Mouse (Mus musculus): Measurements from ENCODE around the gene Gm37240. TPM values are rescaled to one million over a fixed set of nuclear protein-coding genes. Genes with fewer than 3 reads are reported as not detected.
A peak's percentile ranks its signal among the peaks of the same experiment; 100 is the strongest.
"Not testable (repeated sequence)": the region's sequence is repeated elsewhere in the genome, so short reads cannot be mapped to it uniquely, and the experiment has no call there.

Gene Gm37240
- polyA plus RNA-seq, 1 experiment from 2014 or later: 7.2 TPM

DNA sequence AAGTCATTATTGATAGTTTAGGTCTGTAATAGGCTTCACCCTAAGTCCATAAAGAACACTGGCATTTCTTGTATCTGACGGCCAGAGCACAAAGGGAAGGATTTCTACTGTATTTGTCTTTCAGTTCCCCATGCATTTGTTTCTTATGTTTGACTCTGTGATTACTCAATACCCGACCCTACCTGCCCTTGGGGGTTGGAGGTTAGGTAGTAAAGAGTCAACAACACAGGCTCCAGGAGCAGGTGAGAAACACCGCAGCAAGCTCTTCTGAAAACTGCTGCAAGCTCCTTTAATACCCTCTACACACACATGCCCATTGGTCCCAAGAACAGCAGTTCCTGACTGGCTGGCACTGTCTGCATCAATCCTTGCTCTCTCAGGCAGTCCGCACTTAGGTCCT, 1020.5 kb downstream of the Gm37240 start:
- Histone ChIP-seq H3K4me1 (peaks cover 13% of the 10 kb centered on the region), H3K27ac (replicated peaks) (no peak overlapping the region), H3K9ac (no peak overlapping the region), H3K4me2 (no peak overlapping the region), H3K27me3 (replicated peaks) (no peaks in the 10 kb centered on the region), H3K9me3 (no peaks in the 10 kb centered on the region), H3K36me3 (0 out of 2 replicates have a peak, but pooled peaks cover 9% of the 10 kb centered on the region), H3K4me3 (no peak overlapping the region)
- WGBS: 79% methylated on average over 4 of the region's 4 CpGs
- ATAC-seq (ENCODE audit: extremely low read depth, insufficient number of reproducible peaks, low FRiP score, low TSS enrichment): no peak

- no peaks in the 10 kb centered on the region for H3K9me3 ChIP-seq
- no peak overlapping the region for H3K27ac ChIP-seq (replicated peaks)
- 73% methylated on average over 3 of the region's 3 CpGs for WGBS
- H3K4me2 ChIP-seq: no peak overlapping the region
- H3K4me1 ChIP-seq: peaks cover 13% of the 10 kb centered on the region
- H3K27me3 ChIP-seq (replicated peaks): no peaks in the 10 kb centered on the region
- H3K9ac ChIP-seq: no peak overlapping the region
- no peak overlapping the region for H3K4me3 ChIP-seq
- ATAC-seq (ENCODE audit: extremely low read depth, insufficient number of reproducible peaks, low FRiP score, low TSS enrichment): no peak
- H3K36me3 ChIP-seq: 0 out of 2 replicates have a peak, but pooled peaks cover 4% of the 10 kb centered on the region
Observed at GRCm38 (mm10) chr3:84865684-84866083, 1021.6 kb downstream of the Gm37240 start.

GRCm38 (mm10) chr3:84861817-84862216, 1025.5 kb downstream of the Gm37240 start:
- not testable (repeated sequence) for ATAC-seq (ENCODE audit: extremely low read depth, insufficient number of reproducible peaks, low FRiP score, low TSS enrichment); H3K9ac ChIP-seq; H3K4me3 ChIP-seq; H3K36me3 ChIP-seq; H3K27me3 ChIP-seq (replicated peaks); H3K4me2 ChIP-seq; H3K9me3 ChIP-seq; H3K4me1 ChIP-seq; H3K27ac ChIP-seq (replicated peaks)
- 88% methylated on average over 3 of the region's 3 CpGs for WGBS

DNA sequence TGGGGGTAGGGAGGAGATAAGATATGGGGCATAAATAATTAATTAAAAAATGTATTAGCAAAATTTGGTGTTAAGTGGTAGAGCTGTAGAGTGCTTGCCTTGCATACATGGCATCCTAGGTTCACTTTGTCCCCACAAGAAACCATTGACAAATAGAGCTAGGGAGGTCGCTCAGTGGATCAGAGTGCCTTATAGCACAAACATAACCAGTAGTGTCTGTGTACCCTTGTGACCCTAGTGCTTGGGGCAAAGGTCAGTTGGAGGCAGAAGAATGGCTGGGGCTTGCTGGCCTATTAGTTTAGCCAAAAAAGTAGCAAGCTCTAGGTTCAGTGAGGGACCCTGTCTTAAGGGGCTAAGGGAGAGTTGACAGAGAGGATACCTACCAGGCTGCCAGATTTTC, 1026.6 kb downstream of the Gm37240 start:
- Histone ChIP-seq H3K9ac (no peak overlapping the region), H3K4me1 (peaks cover 4% of the 10 kb centered on the region; the same call in 1 of the 2 replicates), H3K36me3 (0 out of 2 replicates have a peak, but pooled peaks cover 4% of the 10 kb centered on the region), H3K4me3 (no peak overlapping the region), H3K9me3 (no peaks in the 10 kb centered on the region), H3K27me3 (replicated peaks) (no peaks in the 10 kb centered on the region), H3K27ac (replicated peaks) (no peak overlapping the region), H3K4me2 (no peak overlapping the region)
- no peak for ATAC-seq (ENCODE audit: extremely low read depth, insufficient number of reproducible peaks, low FRiP score, low TSS enrichment)
- WGBS: 91% methylated on average over 1 of the region's 1 CpGs

DNA sequence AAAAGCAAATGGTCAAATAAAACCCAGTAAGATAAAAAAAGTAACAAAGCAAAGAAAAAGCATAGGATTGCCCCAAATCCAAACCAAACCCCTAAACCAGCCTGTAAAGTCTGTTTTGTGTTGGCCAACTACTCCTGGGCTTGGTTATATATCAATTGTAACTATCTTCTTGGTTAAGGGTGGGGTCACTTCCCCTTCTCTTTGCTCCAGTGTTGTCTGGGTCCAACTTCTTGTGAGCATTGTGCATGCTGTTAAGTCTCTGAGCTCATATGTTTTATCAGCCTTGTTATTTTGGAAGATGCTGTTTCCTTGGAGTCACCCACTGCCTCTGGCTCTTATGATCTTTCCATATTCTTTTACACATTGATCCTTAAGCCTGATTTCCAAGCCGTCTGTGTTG, 1032.9 kb downstream of the Gm37240 start:
- Histone ChIP-seq H3K4me1 (peaks cover 28% of the 10 kb centered on the region), H3K9ac (no peak overlapping the region), H3K4me2 (no peak overlapping the region), H3K9me3 (no peaks in the 10 kb centered on the region), H3K36me3 (no peaks in the 10 kb centered on the region), H3K27me3 (replicated peaks) (no peaks in the 10 kb centered on the region), H3K4me3 (no peak overlapping the region), H3K27ac (replicated peaks) (no peak overlapping the region)
- no peak for ATAC-seq (ENCODE audit: extremely low read depth, insufficient number of reproducible peaks, low FRiP score, low TSS enrichment)
- 64% methylated on average over 1 of the region's 1 CpGs for WGBS

- WGBS: 50% methylated on average over 7 of the region's 7 CpGs
- Histone ChIP-seq H3K36me3 (no peaks in the 10 kb centered on the region), H3K4me2 (peak overlapping the region; percentile 18; the same call in 1 of the 2 replicates), H3K9me3 (no peaks in the 10 kb centered on the region), H3K27me3 (replicated peaks) (no peaks in the 10 kb centered on the region), H3K4me3 (no peak overlapping the region), H3K9ac (no peak overlapping the region), H3K4me1 (peaks cover 34% of the 10 kb centered on the region), H3K27ac (replicated peaks) (peak overlapping the region; percentile 46)
- no peak for ATAC-seq (ENCODE audit: extremely low read depth, insufficient number of reproducible peaks, low FRiP score, low TSS enrichment)
Observed at GRCm38 (mm10) chr3:84852877-84853276, 1034.4 kb downstream of the Gm37240 start.

- Histone ChIP-seq H3K4me2 (no peak overlapping the region), H3K9ac (no peak overlapping the region), H3K27ac (replicated peaks) (0 out of 2 replicates have a peak overlapping the region, but pooled peaks have one; percentile 1), H3K4me1 (peaks cover 45% of the 10 kb centered on the region), H3K36me3 (no peaks in the 10 kb centered on the region), H3K4me3 (no peak overlapping the region), H3K9me3 (no peaks in the 10 kb centered on the region), H3K27me3 (replicated peaks) (no peaks in the 10 kb centered on the region)
- whole genome bisulfite sequencing: 48% methylated on average over 1 of the region's 1 CpGs
- ATAC-seq (ENCODE audit: extremely low read depth, insufficient number of reproducible peaks, low FRiP score, low TSS enrichment): no peak
Observed at GRCm38 (mm10) chr3:84851801-84852200, 1035.5 kb downstream of the Gm37240 start.

DNA sequence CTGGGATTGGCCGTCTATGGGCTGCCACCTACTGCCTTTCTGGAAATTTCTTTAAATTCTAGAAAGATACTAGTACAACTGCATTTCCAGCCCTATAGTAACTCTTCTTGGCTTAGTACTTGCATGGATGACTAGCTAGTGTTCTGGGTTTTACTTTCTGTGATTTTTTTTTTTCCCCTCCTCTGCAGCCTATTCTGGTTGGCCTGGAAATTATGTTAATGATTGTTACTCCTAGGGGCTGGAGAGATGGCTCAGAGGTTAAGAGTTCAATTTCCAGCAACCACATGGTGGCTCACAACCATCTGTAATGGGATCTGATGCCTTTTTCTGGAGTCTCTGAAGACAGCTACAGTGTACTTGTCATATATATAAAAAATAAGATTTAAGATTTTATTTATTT, 1036.9 kb downstream of the Gm37240 start:
- no peaks in the 10 kb centered on the region for H3K36me3 ChIP-seq
- no peak overlapping the region for H3K4me3 ChIP-seq
- ATAC-seq (ENCODE audit: extremely low read depth, insufficient number of reproducible peaks, low FRiP score, low TSS enrichment): no peak
- H3K27me3 ChIP-seq (replicated peaks): no peaks in the 10 kb centered on the region
- 86% methylated on average over 1 of the region's 1 CpGs for WGBS
- no peaks in the 10 kb centered on the region for H3K9me3 ChIP-seq
- no peak overlapping the region for H3K27ac ChIP-seq (replicated peaks)
- H3K4me2 ChIP-seq: no peak overlapping the region
- no peak overlapping the region for H3K9ac ChIP-seq
- H3K4me1 ChIP-seq: peaks cover 48% of the 10 kb centered on the region

DNA sequence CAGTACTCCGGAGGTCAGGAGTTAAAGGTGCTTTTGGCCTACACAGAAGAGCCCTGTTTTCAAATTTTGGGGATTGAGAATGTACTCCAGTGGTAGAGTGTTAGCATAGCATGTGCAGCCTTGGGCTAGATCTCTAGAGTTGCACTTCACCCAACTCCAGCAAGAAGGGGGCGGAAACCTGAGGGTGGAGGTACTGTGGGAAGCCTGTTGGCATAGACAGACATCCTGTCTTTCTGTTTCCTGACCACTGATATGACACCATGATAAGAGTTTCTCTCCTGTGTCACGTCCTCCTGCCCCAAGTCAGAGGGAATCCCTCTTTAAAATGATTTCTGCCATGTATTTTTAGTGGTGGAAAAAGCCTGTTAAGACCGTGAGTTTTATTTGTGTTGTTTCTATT, 1038.5 kb downstream of the Gm37240 start:
- Histone ChIP-seq H3K36me3 (no peaks in the 10 kb centered on the region), H3K4me2 (no peak overlapping the region), H3K4me1 (peaks cover 47% of the 10 kb centered on the region), H3K9me3 (no peaks in the 10 kb centered on the region), H3K4me3 (no peak overlapping the region), H3K9ac (no peak overlapping the region), H3K27ac (replicated peaks) (peak overlapping the region; percentile 21; the same call in 1 of the 2 replicates), H3K27me3 (replicated peaks) (no peaks in the 10 kb centered on the region)
- no peak for ATAC-seq (ENCODE audit: extremely low read depth, insufficient number of reproducible peaks, low FRiP score, low TSS enrichment)
- whole genome bisulfite sequencing: 67% methylated on average over 4 of the region's 4 CpGs

DNA sequence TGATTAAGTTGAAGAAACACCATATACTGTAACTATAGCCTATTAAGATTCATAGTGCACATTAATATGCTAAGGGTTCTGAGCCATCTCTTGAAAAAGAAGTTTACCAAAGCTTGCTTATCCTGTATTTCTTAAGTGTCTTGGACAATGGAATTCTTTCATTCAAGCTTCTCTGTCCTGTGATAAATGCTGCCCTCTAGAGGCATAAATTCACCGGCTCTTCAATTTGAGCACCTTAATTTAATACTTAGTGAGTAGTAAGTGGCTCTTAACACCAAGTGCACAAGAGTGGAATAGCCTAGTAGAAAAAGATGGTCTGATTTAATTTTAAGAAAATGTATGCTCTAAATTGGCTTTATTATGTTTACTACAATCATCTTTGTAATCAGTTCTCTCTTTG, 1043.7 kb downstream of the Gm37240 start:
- H3K9ac ChIP-seq: no peak overlapping the region
- WGBS: 17% methylated on average over 1 of the region's 1 CpGs
- H3K9me3 ChIP-seq: no peaks in the 10 kb centered on the region
- no peak for ATAC-seq (ENCODE audit: extremely low read depth, insufficient number of reproducible peaks, low FRiP score, low TSS enrichment)
- H3K27me3 ChIP-seq (replicated peaks): no peaks in the 10 kb centered on the region
- H3K36me3 ChIP-seq: no peaks in the 10 kb centered on the region
- peaks cover 16% of the 10 kb centered on the region for H3K4me1 ChIP-seq
- no peak overlapping the region for H3K27ac ChIP-seq (replicated peaks)
- no peak overlapping the region for H3K4me2 ChIP-seq
- H3K4me3 ChIP-seq: no peak overlapping the region

- no peaks in the 10 kb centered on the region for H3K9me3 ChIP-seq
- no peak overlapping the region for H3K27ac ChIP-seq (replicated peaks)
- ATAC-seq (ENCODE audit: extremely low read depth, insufficient number of reproducible peaks, low FRiP score, low TSS enrichment): no peak
- H3K27me3 ChIP-seq (replicated peaks): no peaks in the 10 kb centered on the region
- no peak overlapping the region for H3K4me3 ChIP-seq
- 76% methylated on average over 2 of the region's 2 CpGs for WGBS
- H3K4me2 ChIP-seq: no peak overlapping the region
- no peak overlapping the region for H3K9ac ChIP-seq
- H3K4me1 ChIP-seq: peaks cover 13% of the 10 kb centered on the region
- H3K36me3 ChIP-seq: no peaks in the 10 kb centered on the region
Observed at GRCm38 (mm10) chr3:84842793-84843192, 1044.5 kb downstream of the Gm37240 start.

DNA sequence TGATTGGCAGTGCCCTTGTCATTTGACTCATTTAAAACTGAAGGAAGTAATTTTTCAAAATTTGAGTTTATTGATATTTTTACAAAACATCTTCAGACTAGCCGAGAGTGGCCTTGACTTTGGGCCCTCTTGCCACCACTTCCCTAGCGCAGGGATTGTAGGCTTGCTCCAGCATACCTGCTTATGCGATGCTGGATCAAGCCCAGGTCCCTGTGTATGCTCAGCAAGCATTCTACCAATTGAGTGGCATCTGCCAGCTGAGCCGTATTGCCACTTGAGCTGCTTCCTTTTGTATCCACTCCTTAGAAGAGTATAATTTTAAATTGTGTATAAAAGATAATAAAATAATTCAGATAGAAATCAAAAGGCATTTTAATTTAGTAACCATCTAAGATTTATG, 1046.0 kb downstream of the Gm37240 start:
- ATAC-seq (ENCODE audit: extremely low read depth, insufficient number of reproducible peaks, low FRiP score, low TSS enrichment): no peak
- Histone ChIP-seq H3K27ac (replicated peaks) (no peak overlapping the region), H3K4me3 (no peak overlapping the region), H3K27me3 (replicated peaks) (no peaks in the 10 kb centered on the region), H3K9me3 (no peaks in the 10 kb centered on the region), H3K4me2 (no peak overlapping the region), H3K9ac (no peak overlapping the region), H3K4me1 (no peaks in the 10 kb centered on the region), H3K36me3 (no peaks in the 10 kb centered on the region)
- 86% methylated on average over 4 of the region's 4 CpGs for WGBS
